Mouse (Mus musculus): ENCODE results near the gene Itga2.

DNA sequence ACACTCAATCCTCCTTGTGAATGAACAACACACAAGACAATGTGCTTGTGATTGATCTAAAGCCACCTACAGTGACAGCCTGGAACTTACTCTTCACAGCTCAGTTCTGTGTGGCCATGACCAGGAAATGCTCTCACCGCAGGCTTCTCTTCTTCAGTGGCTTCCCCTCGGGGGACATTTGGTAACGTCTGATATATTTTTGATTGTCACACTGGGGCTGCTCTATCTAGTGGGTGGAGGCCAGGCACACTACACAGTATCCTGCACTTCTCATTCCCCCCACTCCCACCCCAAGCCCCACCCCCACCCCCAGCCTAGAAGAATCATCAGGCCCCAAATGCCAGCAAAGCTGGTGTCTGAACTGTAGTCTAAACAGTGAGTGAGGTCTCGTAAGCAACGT lies 16.1 kb downstream of the Itga2 start:
- TF ChIP-seq CTCF (IDR thresholded peaks at IDR 0.05; ENCODE audit: extremely low read depth, insufficient read depth, low read length) (no peak), POLR2A (IDR thresholded peaks at IDR 0.05; ENCODE audit: extremely low read depth, insufficient read depth, low read length) (no peak)

Measured in cortical plate, adult 2 months (tissue).